Mouse (Mus musculus) lung, postnatal 4 days (tissue): ENCODE data around the gene Hdac4.
A peak's percentile ranks its signal among the peaks of the same experiment; 100 is the strongest.

Experiments used
- DNase-seq, 2 experiments: peaks; one replicate each; pipeline ENCODE4 v3.0.0; 2021

The Hdac4 gene

DNA sequence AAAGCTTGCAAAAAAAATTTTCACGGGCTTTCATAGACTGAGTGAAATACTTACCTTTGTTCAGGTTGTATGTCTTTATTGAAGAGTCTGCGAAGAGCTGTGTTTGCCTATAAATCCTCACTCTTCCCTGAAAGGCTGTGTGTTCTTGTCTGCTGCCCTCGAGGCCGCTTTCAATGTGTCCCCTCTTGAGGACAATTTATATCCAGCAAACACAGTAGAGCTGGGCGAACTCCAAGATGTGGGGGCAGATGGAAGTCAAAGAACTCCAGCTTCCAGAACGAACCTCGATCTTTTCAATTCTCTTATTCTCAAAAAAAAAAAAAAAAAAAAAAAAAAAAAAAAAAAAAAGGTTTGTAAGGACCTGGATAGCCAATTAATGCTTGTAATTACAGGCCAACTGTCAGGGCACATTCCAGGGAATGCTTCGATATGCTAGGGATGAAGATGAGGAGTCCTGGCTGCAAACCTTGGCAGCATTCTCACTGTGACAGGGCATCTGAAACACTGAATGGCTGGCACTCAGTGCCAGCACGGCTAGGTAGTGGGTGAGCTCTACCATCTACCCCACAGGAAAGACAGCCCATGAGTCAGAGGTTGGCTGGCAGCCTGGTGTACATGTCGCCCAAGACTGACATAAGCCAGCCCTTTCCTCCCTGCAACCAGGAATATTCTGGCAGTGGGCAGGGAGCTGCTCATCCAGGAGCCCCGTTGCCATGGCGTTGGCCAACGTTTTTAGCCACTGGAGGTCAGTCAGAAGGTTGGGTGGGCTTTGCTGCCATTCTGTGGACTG, at the start of gene Hdac4:
Hdac4 (minus strand) TSS at position 340 of the 790 bp plus-strand sequence.
- DNase-seq, result no peak

DNA sequence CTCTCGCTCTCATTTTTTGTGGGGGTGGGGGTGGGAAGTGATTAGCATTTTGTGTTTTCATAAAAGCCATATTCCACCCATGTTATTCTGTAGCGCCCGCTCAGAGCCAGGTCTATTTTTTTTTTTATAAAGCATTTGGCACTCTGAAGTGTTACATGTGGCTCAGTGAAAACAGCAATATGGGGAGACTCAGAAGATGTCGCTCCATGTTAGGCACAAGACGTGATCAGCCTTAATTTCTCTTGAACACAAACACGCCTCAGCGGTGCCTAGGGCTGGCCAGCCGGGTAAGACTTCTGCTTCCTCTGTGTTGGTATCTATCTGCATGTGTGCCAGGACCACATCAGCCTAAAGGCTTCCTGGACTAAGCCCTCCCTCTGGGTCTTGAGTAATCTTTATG, 48.0 kb upstream of the Hdac4 start:
- DNase-seq, result no peak

DNA sequence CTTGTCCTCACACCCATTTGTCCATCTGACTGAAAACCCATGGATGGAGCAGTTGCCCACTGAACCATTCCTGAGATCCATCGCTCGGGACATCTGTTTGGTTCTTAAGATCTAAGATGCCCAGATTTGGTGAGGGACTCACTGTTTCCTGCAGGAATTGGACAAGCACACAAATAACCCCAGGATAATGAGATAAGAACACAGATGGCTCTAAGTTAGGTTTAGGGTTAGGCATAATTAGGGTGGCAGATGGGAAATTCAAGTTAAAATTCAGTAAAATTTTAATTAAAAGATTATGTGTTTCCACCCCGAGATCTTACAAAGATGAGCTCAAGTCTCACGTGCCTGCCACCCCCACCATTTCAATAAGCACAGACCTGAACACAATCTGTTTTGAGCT, 44.6 kb upstream of the Hdac4 start:
- DNase-seq, result no peak

- no peak for DNase-seq
Measured at GRCm38 (mm10) chr1:92235600-92235999, 40.1 kb upstream of the Hdac4 start.

DNA sequence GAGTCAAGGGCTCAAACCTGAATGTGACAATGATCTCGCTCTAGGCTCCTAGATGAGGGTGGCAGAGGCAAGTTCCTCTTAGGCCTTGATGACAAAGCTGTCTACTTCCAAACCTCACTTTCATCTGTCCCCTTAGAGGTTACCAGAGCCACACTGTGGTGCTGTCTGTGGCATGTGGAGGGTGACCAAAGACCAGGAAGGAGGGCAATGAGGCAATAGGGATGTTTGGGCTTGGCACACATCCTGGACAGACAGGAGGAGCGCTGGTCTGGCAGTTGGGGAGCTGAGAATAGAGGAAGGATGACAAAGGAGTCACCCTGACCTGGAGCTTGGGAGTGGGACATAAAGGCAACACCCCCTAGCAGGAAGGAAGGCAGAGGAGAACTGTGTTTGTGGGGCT, 29.8 kb upstream of the Hdac4 start:
- no peak for DNase-seq

DNA sequence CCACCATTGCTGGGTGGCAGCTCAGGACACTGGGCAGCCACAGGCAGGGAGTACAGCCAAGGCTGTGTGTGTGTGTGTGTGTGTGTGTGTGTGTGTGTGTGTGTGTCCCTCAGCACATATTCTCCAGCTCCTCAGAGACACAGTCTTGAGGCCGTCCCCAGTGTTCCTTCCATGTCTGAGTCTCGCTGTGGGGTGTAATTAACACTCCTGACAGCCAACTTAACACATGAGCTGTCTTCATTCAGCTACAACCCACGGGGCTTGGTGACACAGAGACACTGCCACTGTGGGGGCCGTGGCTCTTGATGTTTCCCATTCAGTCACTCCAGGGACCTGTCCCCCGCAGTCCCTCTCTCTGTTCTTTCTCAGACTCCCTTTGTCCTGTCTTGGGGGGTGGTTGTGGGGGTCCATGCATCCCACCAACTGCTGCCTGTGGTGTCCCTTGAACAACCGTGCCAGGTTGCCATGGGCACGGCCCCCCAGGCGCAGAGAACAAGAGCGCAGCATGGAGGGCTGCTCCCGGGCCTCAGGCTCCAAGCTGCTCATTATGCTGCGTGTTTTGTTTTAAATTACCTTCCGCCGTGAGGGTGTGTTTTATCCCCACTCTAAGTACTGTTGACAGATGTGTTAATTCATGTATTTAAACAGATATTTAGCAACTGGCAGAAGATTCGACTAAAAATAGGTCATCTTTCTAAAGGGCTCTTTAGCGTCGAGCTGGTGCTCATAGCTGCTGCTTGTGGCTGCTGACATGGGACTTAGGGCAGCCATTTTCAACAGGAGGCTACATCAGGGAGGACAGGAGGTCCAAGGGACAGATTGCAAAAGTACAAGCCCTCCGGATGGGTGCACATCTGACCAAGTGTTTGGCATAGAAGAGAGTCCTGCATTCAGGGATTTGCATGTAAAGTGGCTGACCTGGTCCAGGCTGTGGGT, 28.7 kb upstream of the Hdac4 start:
- no peak for DNase-seq

DNA sequence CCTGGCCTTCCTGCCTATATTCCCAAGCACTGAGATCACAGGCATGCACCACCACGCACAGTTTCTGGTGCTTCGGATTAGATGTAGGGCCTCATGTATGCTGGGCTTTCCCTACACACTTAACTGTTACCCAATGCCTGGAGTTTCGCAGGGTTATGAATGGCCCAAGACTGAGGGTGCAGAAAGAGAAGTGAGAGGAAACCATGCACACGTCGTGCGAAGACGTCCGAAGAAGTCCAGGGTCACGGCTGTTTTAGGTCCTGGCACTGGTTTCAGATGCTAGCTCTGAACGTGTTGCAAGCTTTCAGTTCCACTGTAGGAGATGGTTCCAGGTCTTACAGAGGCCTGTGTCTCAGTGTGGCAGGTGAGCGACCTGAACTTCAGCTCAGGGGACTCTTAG, 21.2 kb upstream of the Hdac4 start:
- no peak for DNase-seq

DNA sequence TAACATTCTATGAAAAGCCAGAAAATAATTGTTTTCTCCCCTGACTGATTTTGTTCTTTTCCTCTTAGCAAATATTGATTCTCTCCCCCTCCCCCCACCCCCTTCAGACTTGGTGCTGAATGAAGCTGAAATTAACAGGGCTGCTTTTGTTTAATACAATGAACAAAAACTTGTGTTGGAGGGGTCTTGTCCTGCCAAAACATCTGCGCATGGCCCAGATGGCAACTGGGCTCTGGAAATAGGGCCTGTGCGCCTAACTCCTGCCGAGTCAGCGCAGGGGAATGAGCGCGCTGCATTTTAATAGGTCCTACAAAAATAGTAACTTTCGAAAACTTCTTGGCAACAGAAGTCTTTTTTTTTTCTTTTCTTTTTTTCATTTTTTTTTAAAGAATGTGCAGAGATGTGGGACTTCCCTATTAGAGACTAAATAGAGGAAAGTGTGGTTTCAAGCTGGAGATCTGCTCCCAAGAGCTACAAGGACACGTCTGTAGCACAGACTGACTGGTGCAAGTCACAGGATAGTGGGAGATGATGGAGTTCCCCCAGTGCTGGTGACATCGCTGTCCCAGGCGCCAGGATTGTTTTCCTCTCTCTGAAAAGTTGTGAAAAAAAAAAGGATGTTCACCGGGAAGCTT, 20.6 kb upstream of the Hdac4 start:
- peak in 1 of 2 experiments; percentile 60 for DNase-seq

DNA sequence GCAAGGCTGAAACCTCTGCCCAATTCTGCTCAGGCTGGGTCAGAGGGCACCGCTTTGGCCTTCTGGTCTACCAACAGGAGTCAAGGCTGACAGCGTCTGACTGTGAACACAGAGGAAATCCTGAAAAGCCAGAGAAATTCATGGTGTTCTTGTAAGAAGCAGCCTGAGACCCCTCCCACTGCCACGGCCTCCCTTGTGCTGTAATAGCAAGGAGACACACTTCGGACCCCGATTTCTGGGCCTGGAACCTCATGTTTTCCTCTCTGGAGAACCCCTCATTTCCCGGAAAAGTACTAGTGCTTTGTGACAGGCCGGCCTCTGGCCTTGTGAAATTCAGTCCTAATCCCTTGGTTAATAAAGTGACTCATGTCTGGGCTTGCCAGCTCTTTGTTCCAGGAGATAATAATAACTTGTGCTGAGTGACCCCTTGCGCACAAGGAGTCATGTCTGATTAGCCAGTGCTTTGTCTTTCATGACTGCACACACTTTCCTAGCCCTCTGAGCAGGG, 19.7 kb upstream of the Hdac4 start:
- DNase-seq, result no peak

GRCm38 (mm10) chr1:92212003-92212750, 16.7 kb upstream of the Hdac4 start:
- peak in 1 of 2 experiments; percentile 45 for DNase-seq

DNA sequence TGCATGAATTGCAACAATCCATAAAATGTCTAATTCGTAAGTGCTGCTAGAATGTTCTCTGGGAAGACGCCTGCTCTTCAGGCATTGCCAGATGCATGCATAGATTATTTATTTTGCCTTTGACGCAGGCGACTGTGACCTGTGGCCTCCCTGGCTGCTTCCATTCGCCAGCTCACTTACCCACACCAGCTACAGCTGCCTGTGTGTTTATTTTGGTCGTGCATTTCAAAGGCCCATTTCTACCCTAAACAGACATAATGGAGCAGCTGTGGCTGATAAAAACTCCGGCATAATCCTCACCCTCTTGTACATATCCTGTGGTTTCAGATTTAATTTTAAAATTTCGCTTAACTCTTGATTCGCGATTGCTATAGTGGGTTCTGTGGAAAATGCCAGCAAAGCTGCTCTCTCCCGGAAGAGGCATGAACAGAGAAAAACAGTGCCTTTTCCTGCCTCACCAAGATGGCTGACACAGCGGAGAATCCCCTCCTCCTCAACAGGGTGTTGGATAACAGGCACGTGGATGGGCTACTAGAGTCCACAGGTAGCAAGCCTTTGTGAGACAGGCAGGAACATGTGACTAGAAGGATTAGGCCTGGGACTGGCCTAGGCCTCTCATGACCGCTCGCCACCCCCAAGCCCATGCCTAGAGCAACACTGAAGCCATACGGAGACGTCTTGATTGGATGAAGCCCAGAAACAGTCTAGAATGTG, 7.3 kb upstream of the Hdac4 start:
- peak; percentile 37 to 61 for DNase-seq

GRCm38 (mm10) chr1:92190463-92190862, 5.0 kb downstream of the Hdac4 start:
- no peak for DNase-seq

GRCm38 (mm10) chr1:92187137-92187536, 8.4 kb downstream of the Hdac4 start:
- DNase-seq, result no peak

DNA sequence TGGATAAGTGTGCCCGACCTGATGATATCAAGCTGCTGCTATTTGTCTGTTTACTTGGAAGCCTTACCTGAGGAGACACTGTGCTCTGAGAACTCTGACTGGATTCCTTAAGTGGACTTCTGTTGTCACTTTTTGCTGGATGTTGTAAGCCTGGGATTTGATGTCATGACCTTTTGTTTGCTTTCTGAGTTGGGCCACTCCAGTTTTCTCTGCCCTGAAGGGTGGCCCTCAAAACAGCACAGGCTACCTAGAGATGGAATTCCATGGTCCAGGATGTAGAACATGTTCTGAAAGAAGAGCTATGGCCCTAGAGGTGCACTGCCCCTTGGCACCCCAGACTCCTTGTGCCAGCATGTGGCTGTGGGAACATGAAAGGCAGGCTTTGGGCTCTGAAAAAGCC, 10.9 kb downstream of the Hdac4 start:
- DNase-seq, result no peak

- no peak for DNase-seq
Measured at GRCm38 (mm10) chr1:92183101-92183790, 12.3 kb downstream of the Hdac4 start.

DNA sequence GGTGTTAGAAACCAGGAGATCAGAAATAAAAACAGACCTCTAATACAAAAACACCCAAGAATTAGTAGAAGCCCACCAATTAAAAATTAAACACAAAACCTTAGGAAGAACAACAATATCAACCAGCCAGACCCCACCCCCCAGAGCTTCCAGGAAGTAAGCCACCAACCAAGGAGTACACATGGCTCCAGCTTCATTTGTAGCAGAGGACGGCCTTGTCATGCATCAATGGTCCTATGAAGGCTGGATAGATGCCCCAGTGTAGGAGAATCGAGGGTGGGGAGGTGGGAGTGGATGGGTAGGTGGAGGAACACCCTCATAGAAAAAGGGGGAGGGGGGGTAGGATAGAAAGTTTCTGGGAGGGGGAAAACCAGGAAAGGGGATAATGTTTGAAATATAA, 13.5 kb downstream of the Hdac4 start:
- no peak for DNase-seq

- peak; percentile 100 for DNase-seq
Measured at GRCm38 (mm10) chr1:92180141-92181137, 15.1 kb downstream of the Hdac4 start.

DNA sequence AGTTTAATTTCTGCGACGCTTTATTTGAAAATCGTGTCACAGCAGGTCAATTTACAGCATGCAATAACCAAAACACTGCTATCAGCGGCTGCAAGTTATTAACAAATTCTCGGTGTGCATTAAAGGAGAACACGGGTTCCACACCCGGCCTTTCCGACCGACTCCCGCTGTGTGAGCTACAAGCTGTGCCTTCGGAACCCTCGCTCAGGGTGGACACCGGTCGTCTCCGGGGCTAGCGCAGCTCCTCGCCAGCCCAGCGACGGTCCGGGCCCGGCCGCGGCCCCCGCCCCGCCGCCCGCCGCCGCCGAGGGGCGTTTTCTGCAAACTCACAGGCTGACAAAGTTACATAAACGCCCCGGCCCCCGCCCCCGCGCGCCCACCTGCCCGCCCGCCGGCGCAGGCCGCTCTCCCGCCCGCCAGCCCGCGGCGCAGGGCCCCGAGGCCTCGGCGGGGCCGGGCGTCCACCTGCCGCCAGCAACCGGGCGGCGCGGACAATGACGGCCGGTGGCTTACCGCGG, 16.0 kb downstream of the Hdac4 start:
- peak; percentile 59 to 69 for DNase-seq

DNA sequence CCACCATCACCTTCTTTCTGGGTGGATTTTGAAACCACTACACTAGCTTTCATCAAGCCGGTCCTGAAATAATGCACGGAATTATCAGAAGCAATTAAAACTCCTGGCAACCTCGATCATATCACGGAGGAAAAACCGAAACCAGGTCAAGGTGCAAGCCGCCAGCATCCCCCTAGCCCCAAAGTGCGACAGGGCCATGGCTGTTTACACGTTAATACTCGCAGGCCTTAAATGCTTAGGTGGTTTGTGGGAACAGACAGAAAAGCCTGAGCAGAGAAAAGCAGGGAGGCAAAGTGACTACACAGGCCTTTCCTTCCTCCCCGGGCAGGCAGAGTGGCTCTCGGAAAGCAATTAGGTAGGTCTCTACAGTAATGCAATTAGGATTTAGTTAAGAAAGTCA, 16.4 kb downstream of the Hdac4 start:
- no peak for DNase-seq
